Mouse (Mus musculus) urinary bladder, postnatal 36 days (tissue): ENCODE data around the gene Megf9.
A peak's percentile ranks its signal among the peaks of the same experiment; 100 is the strongest.

Source experiments
- DNase-seq, 2 experiments: peaks; one replicate each; pipeline ENCODE4 v3.0.0; 2022; ENCODE audit warnings: low spot score in 2 of 2, mixed read lengths in 1 of 2

Gene Megf9

GRCm38 (mm10) chr4:70523346-70523745, 11.4 kb downstream of the Megf9 start:
- DNase-seq = no peak

GRCm38 (mm10) chr4:70521506-70522292, 13.1 kb downstream of the Megf9 start:
- DNase-seq = no peak

DNA sequence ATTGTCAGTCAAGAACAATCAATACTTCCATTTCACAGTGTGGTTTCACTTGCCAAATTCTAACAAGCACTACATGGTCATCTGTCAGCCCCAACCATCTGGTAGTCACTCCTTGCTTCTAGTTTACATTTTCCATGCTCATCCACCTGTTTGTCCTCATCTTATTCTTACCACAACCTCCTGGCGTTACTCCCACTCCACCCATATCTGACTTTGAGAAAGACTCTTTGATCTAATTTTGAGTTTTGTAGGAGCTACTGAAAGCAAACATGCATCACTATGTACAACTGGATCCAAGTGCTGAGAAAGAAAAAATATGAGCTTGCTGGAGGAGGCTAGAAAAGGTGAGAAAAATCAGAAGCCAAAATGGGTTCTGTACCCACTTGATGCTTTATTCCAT, 17.1 kb downstream of the Megf9 start:
- DNase-seq = no peak

- no peak for DNase-seq
Measured at GRCm38 (mm10) chr4:70516289-70516688, 18.5 kb downstream of the Megf9 start.

DNA sequence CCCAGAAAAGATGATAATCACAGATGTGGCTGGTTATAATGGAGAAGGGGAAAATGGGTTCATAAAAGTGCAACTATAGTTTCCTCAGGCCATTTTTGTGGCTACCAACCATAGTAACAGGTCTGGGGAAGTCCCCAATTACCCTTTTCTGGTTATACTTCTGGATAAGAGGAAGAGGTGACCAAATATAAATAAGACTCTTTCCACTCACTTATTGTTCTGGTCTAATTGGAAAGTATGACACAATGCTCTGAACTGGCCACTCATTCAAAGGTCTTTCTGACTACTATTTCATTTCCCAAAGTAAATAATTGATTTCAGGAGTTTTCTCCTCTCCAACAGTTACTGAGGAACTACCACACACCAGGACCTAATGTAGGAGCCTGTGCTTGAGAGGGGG, 19.3 kb downstream of the Megf9 start:
- DNase-seq = no peak

GRCm38 (mm10) chr4:70509987-70510386, 24.8 kb downstream of the Megf9 start:
- DNase-seq = no peak

- DNase-seq = no peak
Measured at GRCm38 (mm10) chr4:70509565-70509964, 25.2 kb downstream of the Megf9 start.

- no peak for DNase-seq
Measured at GRCm38 (mm10) chr4:70508207-70508606, 26.6 kb downstream of the Megf9 start.

GRCm38 (mm10) chr4:70505951-70506350, 28.8 kb downstream of the Megf9 start:
- no peak for DNase-seq

GRCm38 (mm10) chr4:70503827-70504226, 31.0 kb downstream of the Megf9 start:
- DNase-seq = no peak

DNA sequence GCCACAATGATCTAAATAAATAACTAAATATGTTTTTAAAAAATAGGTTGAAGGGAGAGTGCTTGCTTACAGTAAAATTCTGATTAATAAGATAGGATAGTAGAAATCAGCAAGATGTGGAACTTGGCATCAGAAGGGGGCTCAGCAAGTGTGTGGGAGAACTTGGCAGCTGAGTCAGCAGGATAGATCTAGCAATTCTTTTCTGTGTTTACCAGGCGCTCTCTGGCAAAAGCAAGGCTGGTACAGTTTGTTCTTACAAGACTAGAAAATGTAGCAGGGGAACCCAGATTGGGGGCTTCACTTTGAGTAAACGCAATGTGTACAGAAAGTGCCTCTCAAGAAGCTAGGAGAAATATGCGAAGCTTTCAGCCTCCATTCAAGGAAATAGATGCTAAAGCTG, 35.5 kb downstream of the Megf9 start:
- DNase-seq = peak in 1 of 2 experiments; percentile 8

GRCm38 (mm10) chr4:70496978-70497377, 37.8 kb downstream of the Megf9 start:
- DNase-seq = no peak

- no peak for DNase-seq
Measured at GRCm38 (mm10) chr4:70489792-70490191, 45.0 kb downstream of the Megf9 start.

- DNase-seq = no peak
Measured at GRCm38 (mm10) chr4:70488415-70488814, 46.4 kb downstream of the Megf9 start.

DNA sequence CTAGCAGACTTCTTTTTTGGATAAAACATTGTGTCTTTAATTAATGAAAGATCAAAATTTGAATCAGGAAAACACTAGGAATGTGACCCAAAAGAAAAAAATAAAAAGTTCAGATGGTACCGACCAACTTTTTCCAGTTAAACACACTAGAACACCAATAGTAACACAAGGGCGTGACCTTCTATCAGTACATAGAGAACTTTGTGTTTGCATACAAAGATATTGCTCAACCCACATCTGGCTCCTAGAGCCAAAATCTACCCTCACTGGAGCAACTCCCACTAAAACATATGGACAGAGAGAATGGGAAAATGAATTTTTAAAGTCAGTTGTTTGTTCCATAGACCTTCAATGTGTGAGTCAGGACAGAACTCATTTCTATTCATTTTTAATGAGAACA, 50.7 kb downstream of the Megf9 start:
- DNase-seq = no peak

DNA sequence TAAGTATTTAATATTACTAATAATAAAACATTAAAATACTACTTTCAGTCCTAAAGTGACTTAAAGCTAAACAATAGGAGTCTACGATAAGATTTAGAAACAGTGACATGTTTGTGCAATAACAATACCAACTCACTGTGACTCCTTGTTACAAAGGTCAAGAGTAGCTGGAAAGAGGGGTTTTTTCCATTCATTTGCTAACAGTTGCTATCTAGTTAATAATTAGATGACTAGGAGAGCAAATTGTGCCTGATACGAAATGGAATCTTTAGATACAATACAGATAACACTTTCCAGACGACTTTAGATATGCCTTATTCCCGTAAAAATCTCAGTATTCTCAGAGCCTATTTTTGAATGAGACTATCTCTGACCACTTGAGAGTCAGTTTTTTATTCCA, 52.9 kb downstream of the Megf9 start:
- no peak for DNase-seq

- no peak for DNase-seq
Measured at GRCm38 (mm10) chr4:70471398-70471797, 63.4 kb downstream of the Megf9 start.

- no peak for DNase-seq
Measured at GRCm38 (mm10) chr4:70465921-70466689, 68.7 kb downstream of the Megf9 start.

GRCm38 (mm10) chr4:70463302-70463701, 71.5 kb downstream of the Megf9 start:
- DNase-seq = no peak

- no peak for DNase-seq
Measured at GRCm38 (mm10) chr4:70461416-70461815, 73.4 kb downstream of the Megf9 start.

- DNase-seq = no peak
Measured at GRCm38 (mm10) chr4:70452161-70452560, 82.6 kb downstream of the Megf9 start.

GRCm38 (mm10) chr4:70451750-70452149, 83.0 kb downstream of the Megf9 start:
- peak; percentile 7 to 17 for DNase-seq

GRCm38 (mm10) chr4:70449668-70450067, 85.1 kb downstream of the Megf9 start:
- no peak for DNase-seq
